Mouse (Mus musculus) liver, embryonic 14.5 days (tissue): ENCODE measurements at regions not wholly inside any gene's neighbourhood (a gene's known extent, or its start where the extent isn't known, plus 50 kb on each side); places are given as distances from the start of the nearest gene placed in this dataset.
"Not testable (repeated sequence)": the region's sequence is repeated elsewhere in the genome, so short reads cannot be mapped to it uniquely, and the experiment has no call there.

Experiments
- CTCF ChIP-seq: IDR thresholded peaks from 2 replicates; pipeline ENCODE4 v1.5.1; 2016; ENCODE audit warnings: antibody characterized with exemption, low read depth, control low read depth
- EP300 ChIP-seq: IDR thresholded peaks from 2 replicates; pipeline ENCODE4 v1.6.1; 2016; ENCODE audit warnings: antibody characterized with exemption, low read depth

- TF ChIP-seq CTCF, EP300: not testable (repeated sequence)
Measured at GRCm38 (mm10) chr10:72309045-72309444, 345.6 kb upstream of the Zwint start.
